Mouse (Mus musculus) kidney, postnatal 10 days (tissue): ENCODE measurements around the gene Fam83f.

Source experiments
- DNase-seq: peaks from one replicate; pipeline ENCODE4 v3.0.0; 2021; ENCODE audit warnings: mixed read lengths

The Fam83f gene

DNA sequence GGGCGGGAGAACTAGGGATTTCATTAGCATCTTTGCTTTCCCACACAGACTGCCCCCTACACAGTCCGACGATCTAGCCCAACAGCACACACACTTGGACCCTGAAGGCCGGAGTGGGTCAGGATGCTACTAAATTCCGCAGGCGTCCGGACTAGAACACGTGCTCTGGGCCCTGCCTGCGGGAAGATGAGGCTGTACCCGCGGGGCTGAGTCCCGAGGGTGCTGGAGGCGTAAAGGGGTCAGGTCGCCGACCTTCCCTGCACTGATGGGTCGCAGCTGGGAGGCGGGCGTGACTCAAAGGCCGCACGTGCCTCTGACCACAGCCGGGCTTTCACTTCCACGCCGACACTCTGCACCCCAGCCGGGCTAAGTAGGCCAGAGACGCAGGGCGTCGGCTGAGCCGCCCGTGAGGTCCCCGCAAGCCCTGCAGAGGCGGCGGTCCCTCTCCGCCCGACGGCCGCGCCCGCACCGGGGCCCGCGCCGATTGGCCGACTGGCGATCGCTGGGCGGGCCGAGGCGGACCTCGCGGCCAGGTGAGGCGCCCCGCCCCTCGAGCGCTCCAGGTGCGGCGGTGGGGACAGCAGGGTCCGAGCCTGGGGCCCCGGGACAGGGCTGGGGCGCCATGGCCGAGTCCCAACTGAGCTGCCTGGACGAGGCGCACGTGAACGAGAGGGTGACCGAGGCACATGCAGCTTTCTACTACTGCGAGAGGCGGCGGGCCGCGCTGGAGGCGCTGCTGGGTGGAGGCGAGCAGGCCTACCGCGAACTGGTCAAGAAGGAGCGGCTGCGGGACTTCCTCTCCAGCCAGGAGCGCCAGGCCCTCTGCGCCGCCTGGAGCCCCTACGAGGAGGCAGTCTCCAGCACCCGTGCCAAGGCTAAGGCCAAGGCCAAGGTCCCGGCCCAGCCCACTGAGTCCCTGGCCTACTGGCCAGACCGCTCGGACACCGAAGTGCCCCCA, at the start of gene Fam83f:
Fam83f (plus strand) TSS at position 553 of the 958 bp plus-strand sequence.
- DNase-seq: peak; percentile 71

DNA sequence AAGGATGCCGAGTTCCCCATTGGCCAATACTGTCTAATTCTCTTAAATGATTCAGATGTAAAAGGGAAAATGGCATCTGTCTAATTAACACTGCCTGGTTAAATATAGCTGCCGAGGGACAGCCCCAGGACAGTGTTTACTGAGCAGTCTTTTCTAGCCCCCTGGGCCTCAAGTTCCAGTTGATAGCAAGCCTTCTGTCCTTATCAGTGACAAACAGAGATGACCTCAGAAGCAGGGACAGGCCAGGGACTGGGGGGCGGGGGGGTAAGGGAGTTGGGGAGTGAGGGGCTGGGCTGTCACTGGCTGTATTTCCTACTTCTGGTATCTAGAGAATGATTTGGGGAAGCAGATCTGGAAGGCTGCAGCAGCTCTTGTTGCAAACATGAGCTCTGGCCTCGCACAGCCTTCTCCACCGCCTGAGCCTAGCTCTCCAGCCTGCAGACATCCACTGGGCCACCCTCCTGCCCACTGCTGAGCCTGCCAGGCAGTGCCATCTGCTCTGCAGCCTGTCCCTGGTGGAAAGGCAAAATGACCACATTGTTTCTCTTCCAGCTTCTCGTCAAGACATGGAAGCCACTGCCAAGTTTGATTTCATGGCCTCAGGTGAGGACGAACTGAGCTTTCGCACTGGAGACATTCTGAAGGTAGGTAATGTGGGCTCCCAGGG, 48.3 kb upstream of the Fam83f start:
- DNase-seq: no peak

DNA sequence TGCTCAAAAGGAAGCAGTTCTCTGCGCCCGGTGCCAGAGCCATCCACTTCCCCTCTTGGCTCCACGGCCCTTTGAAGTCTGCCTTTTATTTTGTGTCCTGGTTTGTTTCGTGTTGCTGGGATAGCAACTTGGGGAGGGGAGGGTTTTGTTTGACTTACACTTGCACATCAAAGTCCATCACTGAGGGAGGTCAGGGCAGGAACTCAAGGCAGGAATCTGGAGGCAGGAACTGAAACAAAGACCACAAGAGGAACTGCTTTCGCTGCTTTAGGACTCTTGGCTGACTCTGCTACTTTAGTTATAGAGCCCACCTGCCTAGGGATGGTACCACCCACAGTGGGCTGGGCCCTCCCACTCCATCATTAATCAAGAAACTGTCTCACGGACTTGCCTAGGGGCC, 45.2 kb upstream of the Fam83f start:
- DNase-seq: no peak

DNA sequence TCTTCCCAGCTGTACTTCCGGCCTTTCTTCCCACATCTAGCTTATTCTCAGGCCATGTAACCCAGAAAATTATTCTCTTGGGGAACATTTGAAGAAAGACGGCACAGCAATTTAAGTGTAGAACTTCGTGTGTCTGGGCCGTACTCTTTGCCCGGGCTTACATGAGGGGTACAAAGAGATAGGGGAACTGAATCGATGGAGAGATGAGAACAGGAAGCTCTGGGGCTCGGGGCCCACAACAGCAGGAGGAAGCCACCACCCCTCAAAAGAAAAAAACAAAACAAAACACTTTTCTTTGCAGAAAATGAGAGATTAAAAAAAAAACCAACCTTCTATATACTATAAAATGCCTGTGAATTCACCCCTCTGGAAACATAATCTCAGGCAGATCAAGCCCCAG, 41.5 kb upstream of the Fam83f start:
- no peak for DNase-seq

- no peak for DNase-seq
Observed at GRCm38 (mm10) chr15:80630711-80631110, 40.9 kb upstream of the Fam83f start.

GRCm38 (mm10) chr15:80631311-80631710, 40.3 kb upstream of the Fam83f start:
- no peak for DNase-seq

- no peak for DNase-seq
Observed at GRCm38 (mm10) chr15:80632280-80632893, 39.3 kb upstream of the Fam83f start.

DNA sequence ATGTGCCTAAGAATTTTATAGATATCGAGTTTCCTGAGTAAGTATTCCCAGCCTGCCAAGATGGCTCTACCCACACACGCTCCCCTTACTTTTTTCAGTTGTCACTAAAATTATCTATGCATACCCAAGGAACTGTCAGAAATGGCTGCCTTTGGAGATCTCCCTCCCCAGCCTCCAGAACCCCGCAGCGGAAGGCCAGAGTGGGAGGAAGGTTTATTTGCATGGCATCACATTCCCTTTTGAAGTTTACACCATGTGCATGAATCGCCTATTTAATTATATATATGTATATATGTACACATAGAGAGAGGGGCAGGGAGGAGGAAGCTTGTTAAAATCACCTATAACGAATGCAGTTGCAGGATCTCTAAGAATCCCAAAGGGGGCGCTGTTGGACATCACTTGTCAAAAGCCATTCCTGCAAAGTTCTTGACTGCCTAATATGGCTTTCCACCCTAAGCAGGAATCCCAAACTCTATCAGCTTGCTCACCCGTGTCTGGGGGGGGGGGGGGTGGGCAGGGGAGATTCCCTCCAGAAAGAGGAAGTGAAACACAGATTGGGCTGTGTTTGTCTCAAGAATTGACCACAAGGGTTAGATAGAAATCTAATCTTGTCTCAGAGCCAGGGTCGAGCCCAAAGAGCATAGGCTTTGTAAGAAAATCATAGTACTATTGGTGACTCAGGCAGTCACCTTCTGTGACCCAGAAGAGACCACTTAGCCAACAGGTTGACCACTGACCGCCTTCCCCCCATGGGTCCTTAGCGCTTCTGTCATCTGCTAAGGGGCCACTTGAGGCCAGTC, 37.1 kb upstream of the Fam83f start:
- peak; percentile 58 for DNase-seq

DNA sequence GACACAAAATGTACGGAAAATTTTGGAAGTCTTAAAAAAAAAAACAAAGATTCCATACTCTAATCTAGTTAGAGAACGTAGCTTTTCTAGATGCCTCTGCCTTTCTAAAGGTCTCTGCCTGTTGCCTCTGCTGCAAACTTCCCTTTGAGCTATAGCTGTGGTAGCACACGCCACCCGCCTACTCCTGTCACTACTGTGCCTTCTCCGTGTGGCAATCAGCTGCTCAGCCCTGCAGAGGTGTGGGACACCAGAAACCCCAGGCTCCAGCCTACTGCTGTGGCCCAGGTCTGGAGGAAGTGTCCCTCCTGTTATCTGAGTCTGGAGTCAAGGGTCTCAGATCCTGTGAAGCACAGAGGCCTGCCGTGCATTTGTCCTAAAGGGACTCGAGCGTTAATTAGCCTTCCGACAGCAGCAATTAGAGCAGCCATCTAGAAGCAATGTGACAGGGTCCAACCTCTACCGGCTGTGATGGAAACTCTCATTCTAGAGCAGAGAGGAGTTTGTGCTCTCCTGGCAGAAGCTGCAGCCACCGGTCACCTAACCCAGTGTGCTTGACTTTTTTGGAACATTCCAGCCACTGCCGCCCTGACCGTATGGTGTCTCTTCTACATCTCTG, 34.8 kb upstream of the Fam83f start:
- no peak for DNase-seq

DNA sequence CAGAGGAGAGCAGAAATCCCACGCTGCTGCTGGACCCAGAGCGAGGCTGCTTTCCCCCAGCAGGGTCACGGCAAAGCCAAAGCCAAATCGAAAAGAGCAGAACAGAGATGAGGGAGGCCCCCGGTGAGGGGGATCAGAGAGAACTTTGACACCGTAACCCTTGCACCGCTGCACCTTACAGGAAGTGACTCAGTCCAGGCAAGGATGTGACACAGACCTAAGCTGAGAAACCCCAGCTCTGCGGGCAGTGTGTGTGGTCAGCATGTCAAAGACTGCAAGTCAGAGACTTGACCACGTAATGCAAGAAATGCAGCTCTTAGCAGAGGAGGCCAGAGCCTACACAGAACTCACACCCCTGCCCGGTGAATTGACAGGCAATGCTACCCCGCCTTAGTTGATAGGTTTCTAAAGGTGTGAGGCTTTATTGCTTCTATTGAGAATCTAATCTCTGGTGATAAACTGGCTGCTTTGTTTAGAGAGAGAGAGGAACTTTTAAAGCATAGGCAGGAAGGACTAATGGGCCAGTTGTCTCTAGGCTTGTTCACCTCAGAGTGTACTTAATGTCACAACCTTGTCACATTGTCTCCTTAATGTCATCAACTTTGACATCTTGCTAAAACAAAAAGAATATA, 32.5 kb upstream of the Fam83f start:
- DNase-seq: peak; percentile 20

DNA sequence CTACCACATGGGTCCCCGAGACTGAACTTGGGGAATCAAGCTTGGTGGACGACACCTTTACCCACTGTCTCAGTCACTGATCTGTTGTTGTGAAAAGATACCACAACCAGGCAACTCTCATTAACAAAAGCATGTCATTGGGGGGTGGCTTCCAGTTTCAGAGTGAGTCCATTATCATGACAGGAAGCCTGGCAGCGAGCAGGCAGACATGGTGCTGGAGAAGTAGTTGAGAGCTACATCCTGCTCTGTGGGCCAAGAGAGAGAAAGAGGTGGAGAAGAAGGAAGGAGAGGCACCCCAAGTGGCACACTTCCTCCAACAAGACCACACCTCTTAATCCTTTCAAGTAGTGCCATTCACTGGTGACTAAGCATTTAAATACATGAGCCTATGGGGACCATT, 31.8 kb upstream of the Fam83f start:
- no peak for DNase-seq

GRCm38 (mm10) chr15:80641702-80642435, 29.8 kb upstream of the Fam83f start:
- no peak for DNase-seq

DNA sequence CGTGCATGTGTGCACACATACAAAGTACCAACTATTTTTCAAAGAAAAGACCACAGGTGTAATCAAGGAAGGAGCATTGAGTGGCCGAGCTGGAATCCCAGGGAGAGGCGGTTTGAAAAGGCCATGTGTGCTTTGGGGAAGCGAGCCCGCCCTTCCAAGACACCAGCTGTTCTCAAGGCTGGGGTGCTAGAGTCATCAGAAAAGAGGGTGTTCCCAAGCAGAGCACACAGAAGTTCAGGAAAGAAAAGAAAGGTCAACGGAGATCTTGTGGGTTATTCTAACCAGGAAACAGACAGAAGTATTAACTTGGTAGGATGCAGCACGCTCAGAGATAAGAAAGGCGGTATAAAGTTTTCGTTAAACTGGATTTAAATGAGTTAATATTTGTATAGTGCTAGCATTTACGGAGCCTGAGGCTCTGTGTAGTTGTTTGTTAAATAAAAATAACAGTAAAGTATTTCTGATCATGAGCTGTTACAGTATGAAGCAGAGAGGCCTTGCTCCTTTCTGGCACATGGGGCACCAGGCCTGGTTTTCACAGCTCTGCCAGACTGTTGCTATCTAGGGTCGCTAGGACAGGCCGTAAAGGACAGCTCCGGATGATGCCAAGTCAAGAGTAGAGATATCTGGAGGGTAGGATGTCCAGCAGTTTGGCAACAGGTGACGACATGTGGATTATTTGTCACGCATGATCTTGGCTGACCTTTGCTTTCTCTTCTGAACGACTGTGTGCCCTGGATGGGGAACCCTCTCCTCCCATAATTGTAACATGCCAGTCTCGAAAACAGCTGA, 26.4 kb upstream of the Fam83f start:
- DNase-seq: no peak

- no peak for DNase-seq
Observed at GRCm38 (mm10) chr15:80648977-80649606, 22.6 kb upstream of the Fam83f start.

GRCm38 (mm10) chr15:80650412-80650811, 21.2 kb upstream of the Fam83f start:
- DNase-seq: no peak

DNA sequence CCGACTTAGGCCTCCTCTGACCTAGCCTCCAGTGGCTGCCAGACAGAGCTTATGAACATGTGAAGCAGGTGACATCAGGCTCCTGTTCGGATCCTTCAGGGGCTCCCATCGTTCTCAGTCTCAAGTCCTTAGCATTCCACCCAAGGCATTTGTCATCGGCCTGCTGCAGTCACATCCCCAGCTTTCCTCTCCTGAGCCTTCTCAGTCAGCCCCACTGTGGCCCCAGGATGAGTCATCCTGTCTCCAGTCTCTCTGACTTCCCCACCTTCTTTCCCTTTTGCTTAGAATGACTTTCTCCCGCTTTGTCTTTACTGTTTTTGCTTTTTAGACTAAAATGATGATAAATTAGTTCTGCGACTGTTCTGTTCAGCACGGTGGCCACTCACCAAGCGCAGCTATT, 17.8 kb upstream of the Fam83f start:
- no peak for DNase-seq

- DNase-seq: no peak
Observed at GRCm38 (mm10) chr15:80658815-80659471, 12.7 kb upstream of the Fam83f start.

GRCm38 (mm10) chr15:80660963-80661362, 10.7 kb upstream of the Fam83f start:
- DNase-seq: no peak

- DNase-seq: no peak
Observed at GRCm38 (mm10) chr15:80664444-80664843, 7.2 kb upstream of the Fam83f start.
